Mouse (Mus musculus): ENCODE measurements around the gene Atn1. TPM values are rescaled to one million over a fixed set of nuclear protein-coding genes. Genes with fewer than 3 reads are reported as not detected.

Atn1 gene
- total and polyA plus RNA-seq, 2 experiments from 2014 or later = 30.4 to 30.7 TPM

DNA sequence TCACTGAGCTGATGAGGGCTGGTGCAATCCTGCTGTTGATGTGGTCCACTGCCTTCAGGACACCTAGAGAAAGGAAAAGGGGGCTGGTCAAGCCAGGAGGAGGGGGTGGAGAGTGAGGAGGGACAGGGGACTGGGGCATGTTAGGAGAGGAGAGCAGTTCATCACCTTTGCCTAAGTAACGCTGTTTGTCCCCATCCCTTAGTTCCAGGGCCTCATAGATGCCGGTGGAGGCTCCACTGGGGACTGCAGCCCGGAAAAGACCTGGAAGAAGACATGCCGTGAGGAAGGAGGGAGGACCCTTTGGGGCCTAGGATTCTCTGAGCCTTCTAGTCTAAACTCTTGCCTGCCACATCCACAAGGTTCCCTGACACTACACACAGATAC lies 11.2 kb upstream of the Atn1 start:
- Histone ChIP-seq H3K9me3 (ENCODE audit: low read length) (no peaks in the 10 kb centered on the region), H3K27ac (ENCODE audit: low read depth, low read length) (peak overlapping the region; percentile 60), H3K36me3 (ENCODE audit: insufficient read depth, low read length) (peaks cover 7% of the 10 kb centered on the region; the same call in 1 of the 2 replicates), H3K4me3 (ENCODE audit: low read depth, low read length) (peak overlapping the region; percentile 53; the same call in 1 of the 2 replicates), H3K27me3 (ENCODE audit: insufficient read depth, low read length) (no peaks in the 10 kb centered on the region), H3K4me1 (ENCODE audit: insufficient read depth, low read length) (peaks cover 15% of the 10 kb centered on the region; the same call in 1 of the 2 replicates), H3K9ac (replicated peaks; ENCODE audit: low read length, poor library complexity, severe bottlenecking) (peak overlapping the region; percentile 76), H3K4me2 (ENCODE audit: low read depth, low read length, poor library complexity, severe bottlenecking) (peak overlapping the region; percentile 75)
- TF ChIP-seq CTCF (IDR thresholded peaks at IDR 0.05) = no peak
- 32% methylated on average over 4 of the region's 4 CpGs for whole genome bisulfite sequencing
- no peak for ATAC-seq (ENCODE audit: low FRiP score)
- no peak for DNase-seq (ENCODE audit: low spot score)

DNA sequence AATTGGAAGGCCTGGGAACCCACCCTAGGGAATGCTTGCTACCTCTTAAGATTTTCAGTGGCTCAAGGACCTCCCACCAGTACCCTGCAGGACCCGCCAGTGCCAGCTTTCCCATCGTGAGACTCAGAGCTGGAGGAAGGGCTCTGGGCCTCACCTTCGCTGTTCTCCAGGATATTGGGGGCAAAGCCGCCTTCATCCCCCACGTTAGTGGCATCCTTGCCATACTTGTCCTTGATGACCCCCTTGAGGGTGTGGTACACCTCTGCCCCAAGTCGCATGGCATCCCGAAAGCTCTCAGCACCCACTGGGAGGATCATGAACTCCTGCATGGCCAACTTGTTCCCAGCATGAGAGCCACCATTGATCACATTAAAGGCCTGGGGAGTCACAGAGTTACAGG lies 9.6 kb upstream of the Atn1 start:
- 83% methylated on average over 7 of the region's 7 CpGs for WGBS
- Histone ChIP-seq H3K4me1 (ENCODE audit: insufficient read depth, low read length) (peaks cover 15% of the 10 kb centered on the region; the same call in 1 of the 2 replicates), H3K9me3 (ENCODE audit: low read length) (no peaks in the 10 kb centered on the region), H3K36me3 (ENCODE audit: insufficient read depth, low read length) (peaks cover 11% of the 10 kb centered on the region), H3K27me3 (ENCODE audit: insufficient read depth, low read length) (no peaks in the 10 kb centered on the region), H3K4me2 (ENCODE audit: low read depth, low read length, poor library complexity, severe bottlenecking) (no peak overlapping the region), H3K27ac (ENCODE audit: low read depth, low read length) (no peak overlapping the region), H3K9ac (replicated peaks; ENCODE audit: low read length, poor library complexity, severe bottlenecking) (no peak overlapping the region), H3K4me3 (ENCODE audit: low read depth, low read length) (no peak overlapping the region)
- DNase-seq (ENCODE audit: low spot score) (no peak), ATAC-seq (ENCODE audit: low FRiP score) (no peak)
- TF ChIP-seq CTCF (IDR thresholded peaks at IDR 0.05) = no peak

DNA sequence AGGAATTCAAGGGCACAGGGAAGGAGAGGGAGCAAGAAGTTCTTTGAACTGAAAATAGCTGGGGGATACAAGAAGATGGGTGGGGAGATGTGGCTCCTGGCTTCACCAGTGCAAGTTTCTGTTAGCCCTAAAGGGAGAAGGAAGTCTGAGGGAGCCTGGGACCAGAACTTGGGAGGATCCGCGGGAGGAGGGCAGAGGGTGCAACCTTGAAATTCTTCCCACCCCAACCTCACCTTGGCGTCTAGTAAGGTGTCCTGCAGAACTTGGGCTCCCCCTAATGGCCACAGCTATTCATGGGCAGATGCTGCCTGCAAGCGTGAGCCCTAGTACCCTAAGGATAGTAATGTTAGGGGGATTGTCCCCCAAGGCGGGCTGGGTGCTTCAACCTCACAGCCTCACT lies 2.9 kb upstream of the Atn1 start:
- WGBS = 8% methylated on average over 5 of the region's 5 CpGs
- Histone ChIP-seq H3K4me1 (ENCODE audit: insufficient read depth, low read length) (peaks cover 23% of the 10 kb centered on the region), H3K27me3 (ENCODE audit: insufficient read depth, low read length) (no peaks in the 10 kb centered on the region), H3K9ac (replicated peaks; ENCODE audit: low read length, poor library complexity, severe bottlenecking) (no peak overlapping the region), H3K27ac (ENCODE audit: low read depth, low read length) (peak overlapping the region; percentile 97; the same call in 1 of the 2 replicates), H3K4me3 (ENCODE audit: low read depth, low read length) (no peak overlapping the region), H3K36me3 (ENCODE audit: insufficient read depth, low read length) (peaks cover 14% of the 10 kb centered on the region), H3K9me3 (ENCODE audit: low read length) (no peaks in the 10 kb centered on the region), H3K4me2 (ENCODE audit: low read depth, low read length, poor library complexity, severe bottlenecking) (no peak overlapping the region)
- TF ChIP-seq CTCF (IDR thresholded peaks at IDR 0.05) = peak; percentile 79
- DNase-seq (ENCODE audit: low spot score) = peak; percentile 75
- ATAC-seq (ENCODE audit: low FRiP score) = no peak

DNA sequence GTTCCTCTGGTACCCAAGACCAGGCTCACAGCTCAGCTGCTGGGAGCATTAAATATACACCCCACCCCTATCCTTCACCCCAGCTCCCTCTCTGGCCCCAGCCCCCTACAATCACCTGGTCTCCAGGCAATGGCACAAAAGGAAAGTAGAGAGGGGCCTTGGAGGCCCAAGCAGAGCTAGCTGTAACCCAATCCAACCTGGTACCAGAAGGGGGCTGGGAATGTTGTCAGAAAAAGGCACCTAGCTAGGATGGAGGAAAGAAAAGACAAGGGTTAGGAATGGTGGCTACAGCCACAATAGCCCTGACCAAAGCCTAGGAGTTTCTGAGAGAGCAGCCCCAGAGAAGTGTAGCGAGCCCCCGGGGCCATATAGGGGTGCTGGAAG lies 2.5 kb upstream of the Atn1 start:
- Histone ChIP-seq H3K9me3 (ENCODE audit: low read length) (no peaks in the 10 kb centered on the region), H3K27me3 (ENCODE audit: insufficient read depth, low read length) (no peaks in the 10 kb centered on the region), H3K4me3 (ENCODE audit: low read depth, low read length) (no peak overlapping the region), H3K4me2 (ENCODE audit: low read depth, low read length, poor library complexity, severe bottlenecking) (no peak overlapping the region), H3K9ac (replicated peaks; ENCODE audit: low read length, poor library complexity, severe bottlenecking) (no peak overlapping the region), H3K4me1 (ENCODE audit: insufficient read depth, low read length) (peaks cover 26% of the 10 kb centered on the region), H3K27ac (ENCODE audit: low read depth, low read length) (peak overlapping the region; percentile 97), H3K36me3 (ENCODE audit: insufficient read depth, low read length) (peaks cover 14% of the 10 kb centered on the region)
- WGBS = 62% methylated on average over 2 of the region's 2 CpGs
- no peak for DNase-seq (ENCODE audit: low spot score)
- ATAC-seq (ENCODE audit: low FRiP score) = no peak
- TF ChIP-seq CTCF (IDR thresholded peaks at IDR 0.05) = no peak

DNA sequence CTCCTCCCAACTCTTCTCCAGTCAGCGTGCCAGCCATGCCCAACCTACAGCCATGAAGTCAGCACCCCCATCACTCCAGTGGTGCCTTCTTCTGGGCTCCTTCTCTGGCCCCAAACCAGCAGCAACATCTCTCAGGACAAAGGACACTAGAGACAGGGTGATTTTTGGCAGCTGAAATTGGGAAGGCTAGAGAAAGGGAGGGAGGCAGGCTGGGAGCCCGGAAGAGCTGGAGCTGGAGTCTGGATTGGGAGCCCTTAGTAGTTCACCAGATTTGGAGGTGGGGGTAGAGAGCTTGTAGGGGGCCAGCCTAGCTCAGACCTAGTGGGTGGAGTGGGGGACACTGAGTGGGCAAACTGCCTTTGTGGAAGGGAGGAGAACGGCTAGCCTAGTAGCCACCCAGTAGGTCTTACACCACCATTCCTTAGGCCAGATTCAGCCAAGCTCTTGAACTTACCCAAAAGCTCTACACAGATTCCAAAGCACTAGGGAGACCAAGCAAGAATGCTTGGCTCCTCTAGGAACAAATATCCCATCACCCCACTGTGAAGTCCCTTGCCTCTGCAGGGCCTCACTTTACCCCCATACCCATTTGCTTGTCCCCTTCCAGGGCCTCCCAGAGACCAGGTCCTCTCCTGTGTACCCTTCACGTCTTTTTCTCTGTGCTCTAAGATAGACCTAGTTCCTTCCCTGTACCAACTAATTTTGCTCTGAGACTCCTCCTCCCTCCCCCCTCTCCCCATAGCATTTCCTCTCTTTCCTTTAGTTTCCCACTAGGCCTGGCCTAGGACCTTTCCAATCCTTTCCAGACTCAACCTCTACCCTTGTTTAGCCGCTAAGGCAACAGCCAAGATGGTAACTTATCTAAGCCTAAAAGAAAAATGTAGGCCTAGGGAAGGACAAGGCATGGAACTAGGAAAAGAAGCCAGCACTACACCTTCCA lies 1.9 kb upstream of the Atn1 start:
- 19% methylated on average over 5 of the region's 5 CpGs for WGBS
- Histone ChIP-seq H3K36me3 (ENCODE audit: insufficient read depth, low read length) (peaks cover 14% of the 10 kb centered on the region), H3K4me2 (ENCODE audit: low read depth, low read length, poor library complexity, severe bottlenecking) (peak overlapping the region; percentile 92), H3K27ac (ENCODE audit: low read depth, low read length) (peak overlapping the region; percentile 97), H3K9ac (replicated peaks; ENCODE audit: low read length, poor library complexity, severe bottlenecking) (no peak overlapping the region), H3K27me3 (ENCODE audit: insufficient read depth, low read length) (no peaks in the 10 kb centered on the region), H3K9me3 (ENCODE audit: low read length) (no peaks in the 10 kb centered on the region), H3K4me3 (ENCODE audit: low read depth, low read length) (peak overlapping the region; percentile 87), H3K4me1 (ENCODE audit: insufficient read depth, low read length) (peaks cover 29% of the 10 kb centered on the region)
- TF ChIP-seq CTCF (IDR thresholded peaks at IDR 0.05) = no peak
- peak; percentile 83 for DNase-seq (ENCODE audit: low spot score)
- peak; percentile 33 for ATAC-seq (ENCODE audit: low FRiP score)

DNA sequence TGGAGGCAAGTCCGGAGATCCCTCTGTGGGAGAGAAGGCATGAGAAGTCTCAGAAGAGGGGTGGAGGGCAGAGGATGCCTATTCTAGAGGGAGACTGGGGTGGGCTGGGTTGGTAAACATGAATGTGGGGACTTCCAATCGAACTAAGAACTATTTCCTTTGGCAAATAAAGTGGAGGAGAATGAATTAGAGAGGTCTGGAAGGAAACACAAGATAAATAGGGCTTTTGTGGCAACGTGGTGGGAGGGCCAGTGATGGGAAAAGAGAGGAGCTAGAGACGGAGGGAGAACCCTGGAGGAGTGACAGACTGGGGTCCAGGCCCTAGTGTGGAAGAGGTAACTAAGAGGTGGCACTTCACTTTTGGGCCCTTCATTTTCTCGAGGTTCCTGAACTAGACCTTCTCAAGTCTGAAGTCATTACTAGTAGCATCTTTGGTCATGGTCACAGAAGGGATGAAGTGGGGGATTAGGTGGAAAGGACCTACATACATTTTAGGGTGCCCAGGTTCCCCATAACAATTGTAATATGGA lies 1.1 kb upstream of the Atn1 start:
- peak overlapping the region; percentile 97 for H3K27ac ChIP-seq (ENCODE audit: low read depth, low read length)
- H3K27me3 ChIP-seq (ENCODE audit: insufficient read depth, low read length) = no peaks in the 10 kb centered on the region
- peak overlapping the region; percentile 98 for H3K9ac ChIP-seq (replicated peaks; ENCODE audit: low read length, poor library complexity, severe bottlenecking)
- H3K4me1 ChIP-seq (ENCODE audit: insufficient read depth, low read length) = peaks cover 29% of the 10 kb centered on the region
- DNase-seq (ENCODE audit: low spot score) = no peak
- TF ChIP-seq CTCF (IDR thresholded peaks at IDR 0.05) = no peak
- peak overlapping the region; percentile 92 for H3K4me2 ChIP-seq (ENCODE audit: low read depth, low read length, poor library complexity, severe bottlenecking)
- no peak for ATAC-seq (ENCODE audit: low FRiP score)
- peaks cover 9% of the 10 kb centered on the region; the same call in 1 of the 2 replicates for H3K36me3 ChIP-seq (ENCODE audit: insufficient read depth, low read length)
- H3K9me3 ChIP-seq (ENCODE audit: low read length) = no peaks in the 10 kb centered on the region
- H3K4me3 ChIP-seq (ENCODE audit: low read depth, low read length) = peak overlapping the region; percentile 87
- WGBS = 5% methylated on average over 5 of the region's 5 CpGs

All from midbrain, postnatal 0 days (tissue).